Mouse (Mus musculus): Measurements from ENCODE around the gene Timd2.

DNA sequence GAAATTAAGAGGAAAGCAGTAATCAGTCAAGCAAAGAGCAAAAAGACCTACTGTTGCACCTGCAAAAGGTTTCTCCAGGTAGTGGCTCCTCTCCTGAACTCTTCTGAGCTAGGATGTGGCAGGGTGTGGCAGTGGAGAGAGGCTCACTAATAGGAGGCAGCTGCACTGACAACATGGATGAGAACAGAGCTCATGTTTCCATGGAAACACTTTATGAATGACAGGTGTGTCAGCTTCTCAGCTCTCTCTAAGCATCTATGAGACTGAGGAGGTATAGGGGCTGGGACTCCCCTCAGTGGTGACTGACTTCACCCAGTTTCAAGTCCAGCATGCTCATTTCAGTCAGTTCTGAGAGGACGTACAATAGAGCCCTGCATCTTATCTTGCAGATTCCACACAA is 62.0 kb downstream of the Timd2 start:
- no peak for TF ChIP-seq POLR2A (IDR thresholded peaks at IDR 0.05; ENCODE audit: extremely low read depth, insufficient read depth, low read length)
- TF ChIP-seq CTCF (IDR thresholded peaks at IDR 0.05; ENCODE audit: low read depth, low read length), result no peak

Data from liver, adult 2 months (tissue).